Mouse (Mus musculus) cerebellum, postnatal 10 days (tissue): ENCODE measurements at regions not wholly inside any gene's neighbourhood (a gene's known extent, or its start where the extent isn't known, plus 50 kb on each side); places are given as distances from the start of the nearest gene placed in this dataset.

Source experiments
- DNase-seq, 2 experiments: peaks; one replicate each; pipeline ENCODE4 v3.0.0; 2021; ENCODE audit warnings: mixed read lengths in 2 of 2

GRCm38 (mm10) chr8:26527186-26527580 lies 407.8 kb downstream of the Gm45692 start:
- DNase-seq = no peak

GRCm38 (mm10) chr8:26529921-26530320 lies 410.6 kb downstream of the Gm45692 start:
- no peak for DNase-seq

GRCm38 (mm10) chr8:26533444-26534421 lies 414.4 kb downstream of the Gm45692 start:
- peak; percentile 96 to 97 for DNase-seq

- no peak for DNase-seq
Observed at GRCm38 (mm10) chr8:26535816-26536215, 416.5 kb downstream of the Gm45692 start.

- no peak for DNase-seq
Observed at GRCm38 (mm10) chr8:26553691-26554090, 423.4 kb upstream of the Zfp703 start.

GRCm38 (mm10) chr8:26559196-26559595 lies 417.9 kb upstream of the Zfp703 start:
- peak; percentile 28 for DNase-seq

GRCm38 (mm10) chr8:26563151-26563550 lies 414.0 kb upstream of the Zfp703 start:
- no peak for DNase-seq

GRCm38 (mm10) chr8:26564254-26564653 lies 412.9 kb upstream of the Zfp703 start:
- DNase-seq = no peak

- no peak for DNase-seq
Observed at GRCm38 (mm10) chr8:26568423-26569060, 408.6 kb upstream of the Zfp703 start.

- peak; percentile 82 to 89 for DNase-seq
Observed at GRCm38 (mm10) chr8:26588841-26589240, 388.3 kb upstream of the Zfp703 start.

GRCm38 (mm10) chr8:26590591-26591212 lies 386.4 kb upstream of the Zfp703 start:
- DNase-seq = peak; percentile 29 to 39

- DNase-seq = peak; percentile 72 to 85
Observed at GRCm38 (mm10) chr8:26591266-26591665, 385.9 kb upstream of the Zfp703 start.

- peak; percentile 45 to 64 for DNase-seq
Observed at GRCm38 (mm10) chr8:26593536-26594368, 383.4 kb upstream of the Zfp703 start.

GRCm38 (mm10) chr8:26594369-26594920 lies 382.7 kb upstream of the Zfp703 start:
- peak; percentile 19 to 22 for DNase-seq

- DNase-seq = peak in 1 of 2 experiments; percentile 15
Observed at GRCm38 (mm10) chr8:26595431-26596018, 381.6 kb upstream of the Zfp703 start.

GRCm38 (mm10) chr8:26596665-26597362 lies 380.3 kb upstream of the Zfp703 start:
- DNase-seq = no peak

- DNase-seq = no peak
Observed at GRCm38 (mm10) chr8:26598520-26598919, 378.6 kb upstream of the Zfp703 start.

- DNase-seq = no peak
Observed at GRCm38 (mm10) chr8:26600127-26600526, 377.0 kb upstream of the Zfp703 start.

- DNase-seq = no peak
Observed at GRCm38 (mm10) chr8:26608001-26608400, 369.1 kb upstream of the Zfp703 start.

GRCm38 (mm10) chr8:26608588-26608987 lies 368.5 kb upstream of the Zfp703 start:
- no peak for DNase-seq

- DNase-seq = no peak
Observed at GRCm38 (mm10) chr8:26612153-26612552, 365.0 kb upstream of the Zfp703 start.
